Mouse (Mus musculus) hindbrain, embryonic 16.5 days (tissue): ENCODE data around the gene Dok4. TPM values are rescaled to one million over a fixed set of nuclear protein-coding genes. Genes with fewer than 3 reads are reported as not detected.
"Not testable (repeated sequence)": the region's sequence is repeated elsewhere in the genome, so short reads cannot be mapped to it uniquely, and the experiment has no call there.

Experiments used
- ATAC-seq: fragments of 200-750 bp; cut with Nextera tagmentation; 2 replicates; pipeline ENCODE4 v1.8.0; 2017; ENCODE audit warnings: moderate TSS enrichment, moderate library complexity
- H3K27ac ChIP-seq: fragments of 300-500 bp; sonication (generic); 2 replicates; pipeline ENCODE4 v1.5.1; 2014; ENCODE audit warnings: low read depth, mild to moderate bottlenecking, control low read depth, low read length, moderate library complexity
- H3K27me3 ChIP-seq: fragments of 300-500 bp; sonication (generic); replicated peaks from 2 replicates; pipeline ENCODE4 v1.6.1; 2014; ENCODE audit warnings: low read length; ENCODE audit not compliant: control insufficient read depth, insufficient read depth
- H3K36me3 ChIP-seq: fragments of 300-500 bp; sonication (generic); 2 replicates; pipeline ENCODE4 v1.6.1; 2014; ENCODE audit warnings: mild to moderate bottlenecking, low read length, moderate library complexity, mixed read lengths; ENCODE audit not compliant: control insufficient read depth, insufficient read depth
- H3K4me1 ChIP-seq: fragments of 300-500 bp; sonication (generic); 2 replicates; pipeline ENCODE4 v1.6.1; 2014; ENCODE audit warnings: low read depth, low read length; ENCODE audit not compliant: control insufficient read depth, insufficient read depth
- H3K4me2 ChIP-seq: fragments of 300-500 bp; sonication (generic); 2 replicates; pipeline ENCODE4 v1.6.1; 2014; ENCODE audit warnings: mild to moderate bottlenecking, low read length, control low read depth, moderate library complexity
- H3K4me3 ChIP-seq: fragments of 300-500 bp; sonication (generic); 2 replicates; pipeline ENCODE4 v1.5.1; 2014; ENCODE audit warnings: mild to moderate bottlenecking, low read length, control low read depth, moderate library complexity
- H3K9ac ChIP-seq: fragments of 300-500 bp; sonication (generic); 2 replicates; pipeline ENCODE4 v1.6.1; 2014; ENCODE audit warnings: low read depth, mild to moderate bottlenecking, control low read depth, low read length, moderate library complexity
- H3K9me3 ChIP-seq: fragments of 300-500 bp; sonication (generic); 2 replicates; pipeline ENCODE4 v1.6.1; 2014; ENCODE audit warnings: mild to moderate bottlenecking, low read length, moderate library complexity; ENCODE audit not compliant: control insufficient read depth
- WGBS: fragments of 180-500 bp; shearing (Covaris S2); extraction: QIAGEN DNeasy Blood & Tissue Kit; methylation state at CpG from one replicate; pipeline ENCODE4 v1.1.7; 2014; 5-methylcytosine and 5-hydroxymethylcytosine counted together
- polyA plus RNA-seq: library from polyadenylated mRNA; unstranded; fragments of >200 nt; fragmentation: Nextera tagmentation; extraction: Ambion mirVana; gene quantifications from 2 replicates; pipeline ENCODE4 v1.2.1, GENCODE M21; 2015

Dok4 gene
- polyA plus RNA-seq, 1 experiment from 2014 or later = 91.1 TPM

DNA sequence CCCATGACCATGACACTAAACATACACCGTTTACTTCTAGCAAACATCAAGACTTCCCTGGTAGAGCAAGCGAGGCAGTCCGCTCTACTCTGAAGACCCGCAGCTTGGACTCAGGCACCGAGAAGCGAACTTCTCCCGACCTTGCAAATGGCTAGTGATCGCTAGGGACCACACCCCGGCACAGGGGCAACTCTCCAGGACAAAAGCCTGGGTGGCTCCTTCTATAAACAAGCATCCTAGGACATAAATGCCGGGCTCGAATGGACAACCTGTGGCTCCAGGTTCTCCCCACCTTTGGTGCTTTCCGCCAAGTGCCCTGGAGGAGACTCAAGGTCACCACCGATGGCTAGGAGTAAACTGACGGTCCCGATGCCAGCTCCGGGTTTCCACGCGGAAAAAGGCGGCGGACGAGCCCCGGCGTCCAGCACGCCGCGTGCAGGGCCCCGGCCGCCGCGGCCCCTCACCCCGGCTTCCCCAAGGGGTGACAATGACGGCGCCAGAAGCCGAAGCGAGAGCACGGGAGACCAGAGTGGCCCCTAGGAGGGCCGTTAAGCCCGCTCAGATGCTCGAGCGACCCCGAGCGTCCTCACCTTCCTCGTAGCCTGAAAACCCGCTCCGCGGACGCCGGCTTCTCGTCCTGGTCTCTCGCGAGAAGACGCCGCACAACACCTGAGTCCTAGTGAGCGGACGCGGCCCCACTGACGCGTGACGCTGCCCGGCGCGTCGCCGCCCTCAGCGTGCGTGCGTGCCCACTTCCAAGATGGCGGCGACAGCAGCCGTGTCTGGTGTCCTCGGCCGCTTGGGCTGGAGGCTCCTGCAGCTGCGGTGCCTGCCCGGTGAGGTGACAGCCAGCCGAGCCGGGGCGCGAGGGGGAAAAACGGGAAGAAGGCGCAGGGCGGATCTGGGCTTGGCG lies 38.2 kb downstream of the Dok4 start, which contains the start of the genes Coq9 and Ciapin1:
Gene Coq9 (plus strand): TSS at position 660 of the 913 bp plus-strand sequence.
Gene Ciapin1 (minus strand): TSS at position 697 of the 913 bp plus-strand sequence.
- ATAC-seq = peak; percentile 98
- WGBS = 1% methylated on average over 80 of the region's 82 CpGs
- peak within 1 kb of the TSS; percentile 94 for H3K27ac ChIP-seq
- no peaks in the 10 kb centered on the region for H3K27me3 ChIP-seq
- H3K4me3 ChIP-seq = peak within 1 kb of the TSS; percentile 58
- H3K4me2 ChIP-seq = peak within 1 kb of the TSS; percentile 85
- H3K36me3 ChIP-seq = no peaks in the 10 kb centered on the region
- peak within 1 kb of the TSS; percentile 90 for H3K9ac ChIP-seq
- peaks cover 15% of the 10 kb centered on the region for H3K4me1 ChIP-seq
- no peaks in the 10 kb centered on the region for H3K9me3 ChIP-seq

DNA sequence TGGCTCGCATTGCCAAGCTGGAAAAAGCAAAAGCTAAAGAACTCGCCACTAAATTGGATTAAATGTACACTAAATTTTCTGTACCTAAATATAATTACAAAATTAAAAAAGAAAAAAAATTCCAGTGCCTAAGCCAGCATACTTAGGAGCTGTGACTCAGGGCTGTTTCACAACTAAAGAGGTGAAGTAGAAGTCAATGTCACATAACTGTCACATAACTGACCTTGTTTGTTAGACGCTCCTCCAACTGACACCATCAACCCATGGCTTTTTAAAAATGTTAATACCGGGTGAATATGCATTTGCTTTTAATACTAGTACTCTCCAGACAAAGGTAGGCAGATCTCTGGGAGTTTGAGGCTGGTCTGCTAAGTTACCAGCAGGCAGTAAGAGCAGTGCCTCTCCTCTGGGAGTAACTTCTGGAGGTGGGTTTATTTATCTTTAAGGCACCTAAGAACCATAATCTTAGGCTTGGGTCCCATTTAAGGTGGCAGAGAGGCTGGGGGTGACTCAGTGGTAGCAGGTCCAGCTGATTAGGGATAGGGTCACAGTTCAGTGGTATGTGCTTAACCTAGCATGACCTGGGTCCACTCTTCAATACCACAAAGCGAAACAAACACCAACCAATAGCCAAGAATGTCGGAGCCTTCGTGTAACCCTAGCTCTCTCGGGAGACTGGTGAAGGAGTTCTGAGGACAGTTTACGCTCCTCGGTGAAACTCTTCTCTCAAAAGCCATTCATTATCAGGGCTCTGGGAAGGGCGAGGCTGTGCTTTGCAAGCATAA lies 39.5 kb downstream of the Dok4 start:
- Histone ChIP-seq H3K27me3 (no peaks in the 10 kb centered on the region), H3K4me2 (peak overlapping the region; percentile 85), H3K36me3 (peaks cover 2% of the 10 kb centered on the region), H3K4me3 (peak overlapping the region; percentile 58; the same call in 1 of the 2 replicates), H3K9me3 (no peaks in the 10 kb centered on the region), H3K27ac (no peak overlapping the region), H3K9ac (peak overlapping the region; percentile 5; the same call in 1 of the 2 replicates), H3K4me1 (peaks cover 15% of the 10 kb centered on the region)
- ATAC-seq = no peak
- 80% methylated on average over 11 of the region's 11 CpGs for WGBS

- not testable (repeated sequence) for H3K4me3 ChIP-seq, ATAC-seq, H3K27ac ChIP-seq, H3K9ac ChIP-seq, H3K4me2 ChIP-seq, H3K9me3 ChIP-seq, H3K27me3 ChIP-seq, H3K36me3 ChIP-seq
- H3K4me1 ChIP-seq = peaks cover 15% of the 10 kb centered on the region
- 97% methylated on average over 13 of the region's 13 CpGs for WGBS
Observed at GRCm38 (mm10) chr8:94835751-94836150, 40.4 kb downstream of the Dok4 start.

DNA sequence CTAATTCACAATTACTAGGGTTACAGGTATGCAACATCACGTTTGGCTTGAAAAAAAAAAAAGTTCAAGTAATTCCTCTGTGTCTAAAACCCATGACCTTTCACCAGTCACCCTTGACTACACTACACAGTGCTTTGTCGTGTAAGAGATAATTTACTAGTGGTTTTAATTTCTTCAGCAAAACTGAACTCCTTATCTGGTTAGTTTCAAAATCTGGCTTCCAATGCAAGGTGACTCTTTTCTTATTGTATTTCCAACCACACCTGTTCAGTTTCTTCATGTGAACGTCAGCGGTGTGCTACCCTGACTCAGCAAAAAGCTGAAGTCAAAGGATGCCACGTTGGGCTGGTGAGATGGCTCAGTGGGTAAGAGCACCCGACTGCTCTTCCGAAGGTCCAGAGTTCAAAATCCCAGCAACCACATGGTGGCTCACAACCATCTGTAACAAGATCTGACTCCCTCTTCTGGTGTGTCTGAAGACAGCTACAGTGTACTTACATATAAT lies 42.2 kb downstream of the Dok4 start:
- not testable (repeated sequence) for H3K4me3 ChIP-seq, ATAC-seq, H3K27me3 ChIP-seq, H3K4me2 ChIP-seq, H3K9ac ChIP-seq, H3K9me3 ChIP-seq, H3K27ac ChIP-seq
- Histone ChIP-seq H3K36me3 (peaks cover 13% of the 10 kb centered on the region), H3K4me1 (peaks cover 12% of the 10 kb centered on the region)
- WGBS = 84% methylated on average over 7 of the region's 7 CpGs

GRCm38 (mm10) chr8:94828284-94828683 lies 47.8 kb downstream of the Dok4 start:
- H3K27me3 ChIP-seq = no peaks in the 10 kb centered on the region
- H3K4me1 ChIP-seq = no peaks in the 10 kb centered on the region
- no peak overlapping the region for H3K27ac ChIP-seq
- H3K4me3 ChIP-seq = no peak overlapping the region
- 91% methylated on average over 6 of the region's 6 CpGs for WGBS
- no peak overlapping the region for H3K4me2 ChIP-seq
- no peak overlapping the region for H3K9ac ChIP-seq
- H3K9me3 ChIP-seq = no peaks in the 10 kb centered on the region
- no peak for ATAC-seq
- peaks cover 35% of the 10 kb centered on the region for H3K36me3 ChIP-seq

GRCm38 (mm10) chr8:94826210-94826609 lies 49.9 kb downstream of the Dok4 start:
- Histone ChIP-seq H3K4me3 (no peak overlapping the region), H3K4me1 (no peaks in the 10 kb centered on the region), H3K9me3 (no peaks in the 10 kb centered on the region), H3K36me3 (peaks cover 38% of the 10 kb centered on the region), H3K27ac (no peak overlapping the region), H3K4me2 (no peak overlapping the region), H3K27me3 (no peaks in the 10 kb centered on the region), H3K9ac (no peak overlapping the region)
- 95% methylated on average over 5 of the region's 5 CpGs for WGBS
- no peak for ATAC-seq

GRCm38 (mm10) chr8:94825170-94825569 lies 51.0 kb downstream of the Dok4 start:
- no peaks in the 10 kb centered on the region for H3K4me1 ChIP-seq
- no peaks in the 10 kb centered on the region for H3K9me3 ChIP-seq
- H3K36me3 ChIP-seq = peaks cover 36% of the 10 kb centered on the region
- H3K9ac ChIP-seq = no peak overlapping the region
- no peak overlapping the region for H3K4me3 ChIP-seq
- WGBS = 92% methylated on average over 6 of the region's 6 CpGs
- H3K27ac ChIP-seq = no peak overlapping the region
- no peak overlapping the region for H3K4me2 ChIP-seq
- no peaks in the 10 kb centered on the region for H3K27me3 ChIP-seq
- ATAC-seq = no peak

DNA sequence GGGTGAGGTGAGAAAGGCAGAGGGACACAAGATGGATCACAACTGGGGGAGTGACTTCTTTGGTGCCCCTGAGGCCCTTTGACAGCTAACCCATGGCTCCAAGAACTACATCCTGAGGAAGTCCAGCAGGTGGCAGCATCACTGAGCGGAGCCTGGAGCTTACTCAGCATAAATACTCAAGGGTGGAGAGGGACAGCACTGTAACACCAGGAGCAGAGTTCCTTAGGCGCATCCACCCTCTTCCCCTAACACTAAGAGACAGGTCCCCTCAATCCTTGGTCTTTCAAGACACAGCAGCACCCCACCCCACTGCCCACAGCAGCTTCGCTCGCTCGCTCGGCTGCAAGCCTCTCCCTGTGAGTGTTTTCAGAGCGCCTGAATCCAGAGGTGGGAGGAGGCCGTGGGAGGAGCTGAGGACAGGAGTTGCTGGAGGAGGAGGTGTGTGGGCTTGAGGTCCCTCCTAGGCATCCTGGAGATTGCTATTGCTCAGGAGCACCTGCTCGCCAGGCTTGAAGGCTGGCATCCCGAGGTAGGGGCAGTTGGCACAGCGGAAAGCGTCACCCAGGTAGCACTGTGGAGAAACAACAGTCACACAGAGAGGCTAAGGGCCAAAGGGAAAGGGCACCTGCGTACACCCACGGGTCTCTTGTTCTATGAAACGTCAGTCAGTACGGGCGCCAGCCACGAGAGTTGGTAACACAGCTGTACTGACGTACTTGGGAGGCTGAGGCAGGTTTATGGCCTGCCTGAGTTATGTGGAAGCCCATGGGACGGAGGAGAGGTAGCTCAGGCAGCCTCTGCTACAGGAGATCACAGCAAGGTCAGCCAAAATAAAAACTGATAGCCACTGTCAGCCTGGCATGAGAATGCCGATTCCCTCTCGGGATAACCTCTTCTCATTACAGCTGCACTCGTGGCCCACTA lies 53.2 kb downstream of the Dok4 start:
- Histone ChIP-seq H3K27ac (no peak overlapping the region), H3K4me1 (no peaks in the 10 kb centered on the region), H3K4me2 (no peak overlapping the region), H3K9me3 (no peaks in the 10 kb centered on the region), H3K36me3 (peaks cover 30% of the 10 kb centered on the region), H3K27me3 (no peaks in the 10 kb centered on the region), H3K9ac (no peak overlapping the region), H3K4me3 (no peak overlapping the region)
- ATAC-seq = peak; percentile 51; the same call in 1 of the 2 replicates
- WGBS = 82% methylated on average over 23 of the region's 23 CpGs
